Mouse (Mus musculus) hindbrain, embryonic 13.5 days (tissue): ENCODE results near the gene Fam131c. TPM values are rescaled to one million over a fixed set of nuclear protein-coding genes. Genes with fewer than 3 reads are reported as not detected.

Experiments
- ATAC-seq: fragments of 200-750 bp; cut with Nextera tagmentation; 2 replicates; pipeline ENCODE4 v1.8.0; 2017; ENCODE audit warnings: moderate TSS enrichment; ENCODE audit not compliant: low FRiP score
- H3K27ac ChIP-seq: fragments of 300-500 bp; sonication (generic); 2 replicates; pipeline ENCODE4 v1.5.1; 2015; ENCODE audit warnings: inconsistent platforms, mild to moderate bottlenecking, moderate library complexity
- H3K27me3 ChIP-seq: fragments of 300-500 bp; sonication (generic); 2 replicates; pipeline ENCODE4 v1.6.1; 2015; ENCODE audit warnings: mild to moderate bottlenecking, inconsistent platforms
- H3K36me3 ChIP-seq: fragments of 300-500 bp; sonication (generic); 2 replicates; pipeline ENCODE4 v1.6.1; 2015; ENCODE audit warnings: mild to moderate bottlenecking, inconsistent platforms
- H3K4me1 ChIP-seq: fragments of 300-500 bp; sonication (generic); replicated peaks from 2 replicates; pipeline ENCODE4 v1.6.1; 2015; ENCODE audit warnings: inconsistent platforms
- H3K4me2 ChIP-seq: fragments of 300-500 bp; sonication (generic); 2 replicates; pipeline ENCODE4 v1.6.1; 2015; ENCODE audit warnings: inconsistent platforms, mild to moderate bottlenecking, moderate library complexity
- H3K4me3 ChIP-seq: fragments of 300-500 bp; sonication (generic); 2 replicates; pipeline ENCODE4 v1.5.1; 2015; ENCODE audit warnings: mild to moderate bottlenecking, inconsistent platforms
- H3K9ac ChIP-seq: fragments of 300-500 bp; sonication (generic); 2 replicates; pipeline ENCODE4 v1.6.1; 2015; ENCODE audit warnings: mild to moderate bottlenecking, inconsistent platforms
- H3K9me3 ChIP-seq: fragments of 300-500 bp; sonication (generic); 2 replicates; pipeline ENCODE4 v1.6.1; 2016; ENCODE audit warnings: inconsistent platforms
- WGBS: fragments of 180-500 bp; shearing (Covaris S2); methylation state at CpG from one replicate; pipeline ENCODE4 v1.1.7; 2015; 5-methylcytosine and 5-hydroxymethylcytosine counted together
- microRNA-seq: library from miRNA; unstranded; fragments of <30 nt; microRNA quantifications from one replicate; pipeline ENCODE4, GENCODE M21; 2016
- polyA plus RNA-seq: library from polyadenylated mRNA; unstranded; fragments of >200 nt; fragmentation: Nextera tagmentation; extraction: Ambion mirVana; gene quantifications from 2 replicates; pipeline ENCODE4 v1.2.1, GENCODE M21; 2015

Gene Fam131c
- polyA plus RNA-seq, 1 experiment from 2014 or later: 11.7 TPM

DNA sequence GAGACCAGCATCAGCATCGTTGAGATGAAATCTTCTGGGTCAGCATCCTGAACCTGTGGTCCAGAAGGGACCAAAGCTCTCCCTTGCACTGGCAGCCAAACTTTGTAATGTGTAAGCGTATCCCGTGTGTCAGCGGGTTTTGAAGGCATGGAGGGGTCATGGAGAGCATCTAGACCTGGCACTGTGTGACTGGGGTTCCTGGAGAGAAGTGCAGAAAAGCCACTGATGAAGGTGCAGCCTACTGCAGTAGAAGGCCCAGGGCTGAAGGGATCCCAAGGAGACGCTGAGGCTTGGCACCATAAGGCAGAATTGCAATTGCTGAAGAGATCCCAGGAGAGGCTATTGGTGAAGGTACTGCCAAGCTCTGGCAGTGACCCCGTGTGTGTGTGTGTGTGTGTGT is 61.4 kb downstream of the Fam131c start:
- peaks cover 18% of the 10 kb centered on the region for H3K4me1 ChIP-seq
- WGBS: 75% methylated on average over 6 of the region's 6 CpGs

DNA sequence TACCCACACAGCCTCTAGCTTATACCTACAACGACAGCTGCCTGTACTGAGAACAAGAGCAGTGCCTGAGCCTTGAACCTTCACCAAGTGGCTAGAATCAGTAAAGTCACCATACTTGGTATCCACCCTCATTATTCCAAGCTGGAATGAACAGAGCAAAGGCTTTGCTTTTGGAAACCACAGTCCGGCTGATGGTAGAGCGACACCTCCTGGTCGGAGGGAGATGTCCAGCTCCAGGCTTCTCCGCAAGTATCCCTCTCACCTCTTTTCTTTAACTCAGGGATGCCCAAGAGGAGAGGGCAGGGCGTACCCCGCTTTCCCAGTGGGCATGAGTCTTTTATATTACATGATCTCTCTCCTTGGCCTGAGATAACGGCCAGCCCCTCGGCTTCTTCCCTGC is 61.8 kb downstream of the Fam131c start:
- WGBS: 49% methylated on average over 9 of the region's 9 CpGs

More for the DNA sequence above, 61.4 kb downstream of the Fam131c start:
- no peaks in the 10 kb centered on the region for H3K9me3 ChIP-seq
- H3K9ac ChIP-seq: no peak overlapping the region
- ATAC-seq: no peak
- no peak overlapping the region for H3K4me3 ChIP-seq
- no peaks in the 10 kb centered on the region for H3K36me3 ChIP-seq
- peaks cover 20% of the 10 kb centered on the region for H3K27me3 ChIP-seq
- H3K4me2 ChIP-seq: no peak overlapping the region
- H3K27ac ChIP-seq: no peak overlapping the region

DNA sequence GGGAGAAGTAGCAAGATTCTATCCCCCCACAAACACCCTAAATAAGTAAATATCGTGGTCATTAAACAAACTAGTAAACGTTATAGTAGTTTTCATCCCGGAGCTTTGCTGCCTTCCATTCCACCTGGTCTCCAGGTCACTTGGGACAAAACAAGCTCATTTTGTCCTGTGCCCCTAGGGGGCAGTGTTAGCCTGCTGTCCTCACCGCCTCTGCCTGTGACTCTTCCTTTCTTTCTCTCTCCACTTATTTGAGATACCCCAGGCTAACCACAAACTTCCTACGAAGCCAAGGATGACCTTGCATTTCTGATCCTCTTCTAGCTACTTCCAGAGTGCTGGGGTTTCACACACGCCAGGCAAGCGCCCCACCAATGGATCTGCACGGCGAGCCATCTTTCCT is 63.0 kb downstream of the Fam131c start:
- WGBS: 49% methylated on average over 9 of the region's 9 CpGs
- no peak overlapping the region for H3K9ac ChIP-seq
- H3K27me3 ChIP-seq: peaks cover 15% of the 10 kb centered on the region
- H3K36me3 ChIP-seq: no peaks in the 10 kb centered on the region
- no peak overlapping the region for H3K27ac ChIP-seq
- H3K4me2 ChIP-seq: no peak overlapping the region
- no peak overlapping the region for H3K4me3 ChIP-seq
- ATAC-seq: no peak
- peaks cover 5% of the 10 kb centered on the region for H3K4me1 ChIP-seq
- no peaks in the 10 kb centered on the region for H3K9me3 ChIP-seq

More for the DNA sequence above, 61.8 kb downstream of the Fam131c start:
- H3K4me2 ChIP-seq: no peak overlapping the region
- H3K27ac ChIP-seq: no peak overlapping the region
- H3K9ac ChIP-seq: no peak overlapping the region
- no peaks in the 10 kb centered on the region for H3K9me3 ChIP-seq
- ATAC-seq: no peak
- peaks cover 17% of the 10 kb centered on the region for H3K4me1 ChIP-seq
- H3K27me3 ChIP-seq: peaks cover 17% of the 10 kb centered on the region
- no peaks in the 10 kb centered on the region for H3K36me3 ChIP-seq
- H3K4me3 ChIP-seq: no peak overlapping the region

DNA sequence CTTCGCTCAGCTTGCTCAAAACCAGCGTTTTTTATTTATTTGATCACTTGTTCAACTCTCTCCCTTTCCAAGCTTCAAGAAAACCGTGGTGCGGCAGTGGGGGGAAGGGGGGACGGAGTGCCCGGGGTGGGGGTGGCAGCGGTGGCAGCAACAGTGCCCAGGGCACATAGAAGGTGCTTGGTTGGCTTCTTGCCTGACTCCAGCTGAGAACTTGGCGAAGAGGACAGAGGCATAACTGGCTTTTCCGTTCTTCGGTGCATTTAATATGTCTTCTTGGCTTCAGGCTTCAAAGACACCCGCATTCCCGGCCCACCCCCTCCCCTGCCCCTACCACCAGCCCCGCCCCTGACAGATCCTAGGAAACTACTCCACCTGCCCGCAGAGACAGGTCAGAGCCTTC is 64.6 kb downstream of the Fam131c start:
- H3K36me3 ChIP-seq: no peaks in the 10 kb centered on the region
- no peak overlapping the region for H3K9ac ChIP-seq
- H3K4me3 ChIP-seq: no peak overlapping the region
- H3K27ac ChIP-seq: no peak overlapping the region
- 72% methylated on average over 14 of the region's 14 CpGs for WGBS
- 0 out of 2 replicates have a peak, but pooled peaks cover 4% of the 10 kb centered on the region for H3K27me3 ChIP-seq
- no peak for ATAC-seq
- H3K4me2 ChIP-seq: no peak overlapping the region
- no peaks in the 10 kb centered on the region for H3K4me1 ChIP-seq
- no peaks in the 10 kb centered on the region for H3K9me3 ChIP-seq

DNA sequence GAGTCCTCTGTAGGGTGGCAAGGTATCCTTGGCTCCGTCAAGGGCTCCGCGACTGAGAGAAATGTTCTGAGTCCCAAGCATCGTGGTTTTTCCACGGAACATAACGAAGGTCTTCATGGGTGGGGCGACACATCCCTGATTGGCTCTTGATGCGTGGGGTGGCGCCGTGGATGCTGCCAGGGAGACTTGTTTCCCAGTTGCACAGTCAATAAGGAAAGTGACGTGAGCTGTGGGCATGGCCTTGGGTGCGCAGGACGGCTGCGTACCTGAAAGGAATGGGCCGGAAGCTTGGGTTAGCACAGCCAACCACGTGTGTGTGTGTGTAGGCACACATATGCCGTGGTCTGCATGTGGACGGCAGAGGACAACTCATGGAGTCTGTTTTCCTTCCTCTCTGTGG is 65.2 kb downstream of the Fam131c start:
- Histone ChIP-seq H3K27ac (no peak overlapping the region), H3K27me3 (0 out of 2 replicates have a peak, but pooled peaks cover 4% of the 10 kb centered on the region), H3K36me3 (no peaks in the 10 kb centered on the region), H3K4me2 (no peak overlapping the region), H3K4me1 (no peaks in the 10 kb centered on the region), H3K9ac (no peak overlapping the region), H3K4me3 (no peak overlapping the region), H3K9me3 (no peaks in the 10 kb centered on the region)
- no peak for ATAC-seq
- WGBS: 84% methylated on average over 18 of the region's 18 CpGs

Small RNA genes within 50 kb of the gene (microRNA-seq; reads per million reads assigned to microRNA genes)
- not detected for gene Gm25690

Other genes starting within 250 kb of the Fam131c start
- gene Szrd1, start 228.4 kb upstream of the Fam131c start, polyA plus RNA-seq: 28.9 and 29.3 TPM in 2 replicates
- 21.9 and 22.3 TPM in 2 replicates for gene Fbxo42, start 220.3 kb upstream of the Fam131c start, polyA plus RNA-seq
- 8.1 and 8.5 TPM in 2 replicates for gene Rsg1, start 154.3 kb upstream of the Fam131c start, polyA plus RNA-seq
- 1.4 TPM in 2 replicates for gene Arhgef19, start 128.7 kb upstream of the Fam131c start, polyA plus RNA-seq
- 1.5 and 1.8 TPM in 2 replicates for gene Epha2, start 67.0 kb upstream of the Fam131c start, polyA plus RNA-seq
- gene Clcnka, start 30.5 kb downstream of the Fam131c start, polyA plus RNA-seq: 0.16 and 0.21 TPM in 2 replicates
- not detected in 2 replicates for gene Clcnkb, start 47.8 kb downstream of the Fam131c start, polyA plus RNA-seq
- gene Hspb7, start 52.6 kb downstream of the Fam131c start, polyA plus RNA-seq: 0.06 and 0.08 TPM in 2 replicates
- not detected in 2 replicates for gene Srarp, start 67.9 kb downstream of the Fam131c start, polyA plus RNA-seq
- 50.0 and 50.3 TPM in 2 replicates for gene Zbtb17, start 76.4 kb downstream of the Fam131c start, polyA plus RNA-seq
- 19.2 and 19.7 TPM in 2 replicates for gene Spen, start 170.4 kb downstream of the Fam131c start, polyA plus RNA-seq
- gene Fblim1, start 237.9 kb downstream of the Fam131c start, polyA plus RNA-seq: 41.0 and 43.3 TPM in 2 replicates